Mouse (Mus musculus): ENCODE data around the gene Gm20481.
"Not testable (repeated sequence)": the region's sequence is repeated elsewhere in the genome, so short reads cannot be mapped to it uniquely, and the experiment has no call there.

Gm20481 gene

GRCm38 (mm10) chr17:34969822-34970221 is at the start of gene Gm20481:
Gm20481 (plus strand) TSS chr17:34969912.
- not testable (repeated sequence) for DNase-seq (ENCODE audit: low spot score)

GRCm38 (mm10) chr17:34922939-34923338 is 46.8 kb upstream of the Gm20481 start:
- peak; percentile 31 for DNase-seq (ENCODE audit: low spot score)

GRCm38 (mm10) chr17:34924258-34924657 is 45.5 kb upstream of the Gm20481 start:
- DNase-seq (ENCODE audit: low spot score) = no peak

DNA sequence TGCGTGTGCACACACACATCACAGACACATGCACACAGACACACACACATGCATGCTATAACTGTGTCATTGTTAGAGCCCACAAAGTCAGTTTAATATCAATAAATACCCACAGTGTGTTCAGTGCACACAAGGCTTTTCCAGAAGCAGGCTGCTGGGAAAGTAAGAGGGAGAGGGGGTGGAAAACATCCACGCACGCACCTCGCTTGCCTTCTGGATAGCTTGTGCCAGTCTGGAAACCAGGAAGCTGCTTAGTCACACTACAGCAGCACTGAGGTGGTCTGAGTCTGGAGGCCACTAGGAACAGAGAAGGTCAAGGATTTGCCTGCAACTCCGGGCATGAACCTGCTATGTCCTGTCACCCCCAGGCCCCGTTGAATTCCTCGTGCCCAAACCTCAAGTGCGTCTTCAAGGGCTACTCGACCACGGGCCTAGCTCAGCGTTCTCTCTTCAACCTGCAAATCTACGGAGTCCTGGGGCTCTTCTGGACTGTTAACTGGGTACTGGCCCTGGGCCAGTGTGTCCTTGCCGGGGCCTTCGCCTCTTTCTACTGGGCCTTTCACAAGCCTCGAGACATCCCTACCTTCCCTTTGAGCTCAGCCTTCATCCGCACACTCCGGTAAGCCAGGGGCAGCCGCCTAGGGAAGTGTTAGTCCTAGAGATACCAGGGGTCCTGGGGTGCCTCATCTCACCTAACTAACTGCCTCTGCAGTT is 42.2 kb upstream of the Gm20481 start:
- DNase-seq (ENCODE audit: low spot score) = no peak

DNA sequence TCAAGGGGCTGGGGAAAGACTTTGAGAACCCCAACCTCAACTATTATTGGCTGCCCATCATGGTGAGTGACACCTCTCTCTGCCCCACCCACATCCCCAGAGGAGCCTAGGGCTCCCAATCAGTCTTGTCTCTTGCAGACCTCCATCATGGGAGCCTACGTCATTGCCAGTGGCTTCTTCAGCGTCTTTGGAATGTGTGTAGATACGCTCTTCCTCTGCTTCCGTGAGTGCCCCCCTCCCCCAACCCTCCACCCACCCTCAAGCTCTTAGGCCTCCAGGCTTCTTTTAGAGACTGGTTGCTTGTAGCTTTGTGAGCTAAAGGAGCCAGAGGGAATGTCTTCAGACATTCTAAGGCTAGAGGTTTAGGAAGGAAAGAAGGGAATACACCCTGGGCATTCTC is 40.9 kb upstream of the Gm20481 start:
- no peak for DNase-seq (ENCODE audit: low spot score)

DNA sequence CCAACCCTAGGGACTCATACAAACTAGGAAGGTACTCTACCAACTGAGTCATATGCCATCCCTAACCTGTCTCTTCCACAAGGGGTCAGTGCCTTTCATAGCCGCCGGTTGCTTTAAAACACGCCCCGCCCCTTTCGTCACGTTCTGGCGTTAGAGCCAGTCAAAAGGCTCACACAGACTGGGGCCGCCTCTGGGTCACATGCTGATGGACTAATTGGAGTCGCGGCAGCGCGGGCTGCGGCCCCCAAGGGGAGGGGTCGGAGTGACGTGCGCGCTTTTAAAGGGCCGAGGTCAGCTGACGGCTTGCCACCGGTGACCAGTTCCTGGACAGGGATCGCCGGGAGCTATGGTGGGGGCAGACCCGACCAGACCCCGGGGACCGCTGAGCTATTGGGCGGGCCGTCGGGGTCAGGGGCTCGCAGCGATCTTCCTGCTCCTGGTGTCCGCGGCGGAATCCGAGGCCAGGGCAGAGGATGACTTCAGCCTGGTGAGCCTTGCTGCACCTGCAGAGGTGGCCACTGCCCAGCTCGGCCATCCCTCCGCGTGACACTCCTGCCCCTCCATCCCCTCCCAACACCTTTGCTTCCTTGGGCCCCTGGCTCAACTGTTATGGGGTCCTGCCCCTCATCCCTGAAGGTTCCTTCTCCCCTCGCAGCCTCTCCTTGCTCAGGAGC is 38.5 kb upstream of the Gm20481 start, which contains the start of gene Neu1:
Gene Neu1, plus strand, starts transcription at position 193 of the 674 bp plus-strand sequence.
- peak; percentile 99 for DNase-seq (ENCODE audit: low spot score)

DNA sequence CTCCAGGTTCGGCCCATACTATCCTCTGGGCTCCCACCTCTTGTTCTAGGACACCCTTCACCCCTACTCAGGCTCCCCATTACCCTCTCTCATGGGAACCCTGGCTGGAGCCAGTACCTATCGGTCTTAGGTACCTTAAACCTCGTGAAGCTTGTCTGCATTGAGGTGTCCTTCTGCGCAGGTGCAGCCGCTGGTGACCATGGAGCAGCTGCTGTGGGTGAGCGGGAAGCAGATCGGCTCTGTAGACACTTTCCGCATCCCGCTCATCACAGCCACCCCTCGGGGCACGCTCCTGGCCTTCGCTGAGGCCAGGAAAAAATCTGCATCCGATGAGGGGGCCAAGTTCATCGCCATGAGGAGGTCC is 38.0 kb upstream of the Gm20481 start:
- peak; percentile 37 for DNase-seq (ENCODE audit: low spot score)

- DNase-seq (ENCODE audit: low spot score) = no peak
Observed at GRCm38 (mm10) chr17:34932287-34932686, 37.4 kb upstream of the Gm20481 start.

- DNase-seq (ENCODE audit: low spot score) = no peak
Observed at GRCm38 (mm10) chr17:34934031-34934430, 35.7 kb upstream of the Gm20481 start.

- DNase-seq (ENCODE audit: low spot score) = no peak
Observed at GRCm38 (mm10) chr17:34934830-34935229, 34.9 kb upstream of the Gm20481 start.

GRCm38 (mm10) chr17:34937960-34938505 is 31.7 kb upstream of the Gm20481 start:
- no peak for DNase-seq (ENCODE audit: low spot score)

DNA sequence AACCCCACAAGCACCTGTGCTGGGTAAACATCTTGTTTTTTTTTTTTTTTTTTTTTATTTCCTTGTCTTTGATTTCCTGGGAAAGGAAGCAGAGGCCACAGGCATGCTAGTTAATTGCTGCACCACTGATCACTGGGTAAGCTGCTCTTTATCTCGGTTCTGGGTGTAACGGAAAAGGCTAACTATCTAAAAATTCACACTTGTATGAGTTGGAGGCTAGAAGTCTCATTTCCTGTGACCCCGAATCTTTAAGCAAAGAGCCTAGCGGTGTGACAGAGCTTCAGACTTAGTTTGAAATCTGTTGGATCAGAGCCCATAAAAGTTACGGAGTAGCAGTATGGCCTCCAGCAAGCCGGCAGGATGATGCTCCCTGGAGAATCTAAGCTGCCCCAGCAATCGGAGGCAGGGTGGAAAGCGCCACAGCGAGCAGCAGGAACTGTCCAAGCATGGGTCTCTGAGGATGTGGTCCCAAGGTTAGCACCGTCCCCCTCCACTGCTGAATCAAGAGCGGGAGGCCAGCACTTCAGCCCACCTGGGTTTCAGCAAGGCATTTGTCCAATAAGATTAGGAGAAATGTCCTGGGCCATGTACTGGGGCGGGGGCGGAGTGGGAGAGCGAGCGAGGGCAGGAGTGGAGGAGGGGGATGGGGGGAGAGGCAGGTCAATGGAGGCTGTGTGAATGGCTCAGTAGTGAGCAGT is 28.2 kb upstream of the Gm20481 start:
- no peak for DNase-seq (ENCODE audit: low spot score)

GRCm38 (mm10) chr17:34943128-34943815 is 26.4 kb upstream of the Gm20481 start:
- DNase-seq (ENCODE audit: low spot score) = no peak

GRCm38 (mm10) chr17:34944362-34944761 is 25.4 kb upstream of the Gm20481 start:
- DNase-seq (ENCODE audit: low spot score) = no peak

DNA sequence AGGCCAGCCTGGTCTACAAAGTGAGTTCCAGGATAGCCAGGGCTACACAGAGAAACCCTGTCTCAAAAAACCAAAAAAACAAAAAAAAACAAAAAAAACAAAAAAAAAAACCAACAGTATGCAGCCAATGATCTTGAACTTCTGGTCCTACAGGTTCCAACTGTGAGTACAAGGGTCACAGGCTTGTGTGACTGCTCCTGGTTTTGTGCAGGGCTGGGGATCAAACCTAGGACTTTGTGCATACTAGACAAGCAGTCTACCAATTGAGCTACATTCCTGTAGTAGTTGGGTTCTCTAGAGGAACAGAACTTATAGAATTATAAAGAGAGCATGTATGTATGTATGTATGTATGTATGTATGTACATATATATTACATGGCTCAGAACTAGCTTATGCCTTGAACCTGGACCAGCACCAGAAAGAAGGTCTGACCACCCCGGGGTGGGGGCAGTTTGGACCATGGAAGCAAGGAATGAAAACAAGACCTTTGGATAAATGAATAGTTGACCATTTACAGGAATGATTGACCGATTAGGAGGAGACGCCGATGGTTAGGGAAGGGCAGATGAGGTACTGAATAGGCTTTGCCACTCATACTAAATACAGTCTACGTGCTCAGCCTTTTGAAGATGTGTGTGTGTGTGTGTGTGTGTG is 23.1 kb upstream of the Gm20481 start:
- DNase-seq (ENCODE audit: low spot score) = no peak

DNA sequence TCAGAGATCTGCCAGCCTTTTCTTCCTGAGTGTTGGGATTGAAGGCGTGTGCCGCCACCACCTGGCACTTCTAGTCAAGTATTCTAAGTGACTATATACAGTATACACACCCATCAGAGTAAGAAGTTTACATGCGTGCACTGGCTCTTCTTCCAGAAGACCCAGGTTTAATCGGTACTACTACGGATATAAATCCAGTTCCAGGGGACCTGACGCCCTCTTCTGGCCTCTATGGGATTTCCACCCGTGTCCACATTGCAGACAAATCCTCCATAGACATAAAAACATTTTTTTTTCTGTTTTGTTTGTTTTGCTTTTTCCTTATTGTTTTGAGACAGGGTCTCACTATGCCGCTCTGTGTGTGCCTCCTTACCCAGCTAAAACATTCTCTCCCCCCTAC is 22.1 kb upstream of the Gm20481 start:
- DNase-seq (ENCODE audit: low spot score) = peak; percentile 60

GRCm38 (mm10) chr17:34948721-34949552 is 20.8 kb upstream of the Gm20481 start:
- DNase-seq (ENCODE audit: low spot score) = not testable (repeated sequence)

GRCm38 (mm10) chr17:34949553-34949969 is 20.2 kb upstream of the Gm20481 start:
- no peak for DNase-seq (ENCODE audit: low spot score)

DNA sequence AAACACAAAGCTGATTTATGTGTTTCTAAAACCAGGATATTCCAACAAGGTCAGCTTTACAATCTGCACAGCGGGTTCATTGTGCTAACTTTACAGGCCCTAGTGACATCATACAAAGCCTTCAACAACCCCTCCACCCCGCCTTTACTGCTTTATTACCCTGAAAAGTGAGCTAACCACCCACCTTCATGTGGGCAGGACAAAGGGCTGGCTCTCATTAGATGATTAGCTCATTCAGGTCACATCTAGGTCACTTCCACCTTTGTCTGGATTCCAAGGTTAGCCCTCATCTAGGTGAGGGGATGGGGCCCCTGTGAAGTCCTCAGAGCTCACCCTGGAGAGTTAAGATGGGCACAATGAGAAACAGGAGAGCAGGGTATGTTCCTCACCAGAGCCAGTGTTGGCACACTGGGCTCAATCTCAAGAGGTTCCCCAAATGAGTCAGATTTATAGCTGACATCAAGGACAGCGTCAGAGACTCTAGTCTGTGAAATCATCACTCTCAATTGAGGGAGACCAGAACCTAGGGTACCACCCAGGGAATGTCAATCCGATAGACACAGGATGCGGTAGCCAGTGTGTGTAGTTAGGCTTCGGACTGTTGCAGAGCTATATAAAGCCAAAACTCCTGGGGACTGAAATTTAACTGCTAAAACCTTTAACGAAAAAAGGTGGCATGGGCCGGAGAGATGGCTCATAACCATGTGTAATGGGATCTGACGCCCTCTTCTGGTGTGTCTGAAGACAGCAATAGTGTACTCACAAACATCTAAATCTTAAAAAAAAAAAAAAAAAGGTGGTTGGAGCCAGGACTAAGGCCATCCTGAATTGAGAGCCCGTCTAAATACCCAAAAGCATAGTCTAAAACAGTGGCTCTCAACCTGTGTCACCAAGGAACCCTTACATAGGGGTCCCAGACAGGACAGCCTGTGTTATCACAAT is 18.9 kb upstream of the Gm20481 start:
- DNase-seq (ENCODE audit: low spot score) = no peak
